Mouse (Mus musculus) limb, embryonic 11.5 days (tissue): ENCODE measurements around the gene Kcnc3. TPM values are rescaled to one million over a fixed set of nuclear protein-coding genes. Genes with fewer than 3 reads are reported as not detected.

Experiments used
- ATAC-seq: fragments of 200-750 bp; cut with Nextera tagmentation; 2 replicates; pipeline ENCODE4 v1.8.0; 2017; ENCODE audit warnings: low read depth; ENCODE audit not compliant: insufficient number of reproducible peaks, low FRiP score, low TSS enrichment
- DNase-seq: peaks from one replicate; pipeline ENCODE4 v3.0.0-alpha.2; 2015; ENCODE audit warnings: low spot score
- H3K27ac ChIP-seq: fragments of 300-500 bp; sonication (generic); replicated peaks from 2 replicates; pipeline ENCODE4 v1.5.1; 2014; ENCODE audit warnings: low read depth, mild to moderate bottlenecking, low read length
- H3K27me3 ChIP-seq: fragments of 300-500 bp; sonication (generic); 2 replicates; pipeline ENCODE4 v1.6.1; 2014; ENCODE audit warnings: mild to moderate bottlenecking, low read length, mixed read lengths; ENCODE audit not compliant: control insufficient read depth, insufficient read depth
- H3K36me3 ChIP-seq: fragments of 300-500 bp; sonication (generic); 2 replicates; pipeline ENCODE4 v1.6.1; 2014; ENCODE audit warnings: mild to moderate bottlenecking, low read length, moderate library complexity, mixed read lengths; ENCODE audit not compliant: control insufficient read depth, insufficient read depth
- H3K4me1 ChIP-seq: fragments of 300-500 bp; sonication (generic); 2 replicates; pipeline ENCODE4 v1.6.1; 2014; ENCODE audit warnings: low read length, mixed read lengths; ENCODE audit not compliant: control insufficient read depth, insufficient read depth
- H3K4me2 ChIP-seq: fragments of 300-500 bp; sonication (generic); 2 replicates; pipeline ENCODE4 v1.6.1; 2014; ENCODE audit warnings: low read depth, mild to moderate bottlenecking, moderate library complexity; ENCODE audit not compliant: severe bottlenecking
- H3K4me3 ChIP-seq: fragments of 300-500 bp; sonication (generic); 2 replicates; pipeline ENCODE4 v1.5.1; 2014; ENCODE audit warnings: low read depth, low read length
- H3K9ac ChIP-seq: fragments of 300-500 bp; sonication (generic); 2 replicates; pipeline ENCODE4 v1.6.1; 2014; ENCODE audit warnings: mild to moderate bottlenecking, low read length
- H3K9me3 ChIP-seq: fragments of 300-500 bp; sonication (generic); 2 replicates; pipeline ENCODE4 v1.6.1; 2016; ENCODE audit warnings: low read length; ENCODE audit not compliant: control insufficient read depth
- WGBS: fragments of 180-500 bp; shearing (Covaris S2); extraction: QIAGEN DNeasy Blood & Tissue Kit; methylation state at CpG from one replicate; pipeline ENCODE4 v1.1.7; 2014; 5-methylcytosine and 5-hydroxymethylcytosine counted together
- polyA plus RNA-seq: library from polyadenylated mRNA; unstranded; fragments of >200 nt; fragmentation: Nextera tagmentation; extraction: Ambion mirVana; gene quantifications from 2 replicates; pipeline ENCODE4 v1.2.1, GENCODE M21; 2014

Gene Kcnc3
- polyA plus RNA-seq, 1 experiment from 2014 or later = 0.36 TPM

- DNase-seq = peak; percentile 78
- no peaks in the 10 kb centered on the region for H3K4me1 ChIP-seq
- no peak overlapping the region for H3K27ac ChIP-seq
- no peaks in the 10 kb centered on the region for H3K9me3 ChIP-seq
- H3K27me3 ChIP-seq = peaks cover 9% of the 10 kb centered on the region; the same call in 1 of the 2 replicates
- ATAC-seq = no peak
- H3K4me2 ChIP-seq = no peak overlapping the region
- H3K4me3 ChIP-seq = no peak overlapping the region
- 50% methylated on average over 7 of the region's 7 CpGs for WGBS
- no peaks in the 10 kb centered on the region for H3K36me3 ChIP-seq
- H3K9ac ChIP-seq = no peak overlapping the region
These were observed 56.7 kb downstream of the Kcnc3 start for GRCm38 (mm10) chr7:44647042-44647724.

GRCm38 (mm10) chr7:44647729-44648128, 57.3 kb downstream of the Kcnc3 start:
- whole genome bisulfite sequencing = 78% methylated on average over 10 of the region's 10 CpGs
- Histone ChIP-seq H3K4me1 (no peaks in the 10 kb centered on the region), H3K36me3 (no peaks in the 10 kb centered on the region), H3K27ac (no peak overlapping the region), H3K9ac (no peak overlapping the region), H3K27me3 (peaks cover 9% of the 10 kb centered on the region; the same call in 1 of the 2 replicates), H3K9me3 (no peaks in the 10 kb centered on the region), H3K4me2 (no peak overlapping the region), H3K4me3 (no peak overlapping the region)
- DNase-seq (no peak), ATAC-seq (no peak)

- Histone ChIP-seq H3K4me2 (no peak overlapping the region), H3K27ac (no peak overlapping the region), H3K4me1 (no peaks in the 10 kb centered on the region), H3K9ac (no peak overlapping the region), H3K4me3 (no peak overlapping the region), H3K27me3 (peaks cover 7% of the 10 kb centered on the region; the same call in 1 of the 2 replicates), H3K36me3 (no peaks in the 10 kb centered on the region), H3K9me3 (no peaks in the 10 kb centered on the region)
- no peak for DNase-seq
- no peak for ATAC-seq
- WGBS = 66% methylated on average over 8 of the region's 8 CpGs
These were observed 58.7 kb downstream of the Kcnc3 start for GRCm38 (mm10) chr7:44649094-44649610.

- no peak overlapping the region for H3K4me3 ChIP-seq
- DNase-seq (peak; percentile 74), ATAC-seq (no peak)
- 11% methylated on average over 4 of the region's 4 CpGs for WGBS
- H3K27ac ChIP-seq = no peak overlapping the region
- H3K36me3 ChIP-seq = no peaks in the 10 kb centered on the region
- H3K27me3 ChIP-seq = peaks cover 6% of the 10 kb centered on the region; the same call in 1 of the 2 replicates
- no peak overlapping the region for H3K9ac ChIP-seq
- H3K4me1 ChIP-seq = no peaks in the 10 kb centered on the region
- no peaks in the 10 kb centered on the region for H3K9me3 ChIP-seq
- no peak overlapping the region for H3K4me2 ChIP-seq
These were observed 59.5 kb downstream of the Kcnc3 start for GRCm38 (mm10) chr7:44649990-44650389.

- WGBS = 76% methylated on average over 7 of the region's 7 CpGs
- Histone ChIP-seq H3K36me3 (no peaks in the 10 kb centered on the region), H3K27ac (no peak overlapping the region), H3K9ac (no peak overlapping the region), H3K27me3 (no peaks in the 10 kb centered on the region), H3K4me1 (no peaks in the 10 kb centered on the region), H3K4me2 (no peak overlapping the region), H3K9me3 (no peaks in the 10 kb centered on the region), H3K4me3 (no peak overlapping the region)
- ATAC-seq (no peak), DNase-seq (no peak)
These were observed 61.0 kb downstream of the Kcnc3 start for GRCm38 (mm10) chr7:44651416-44651815.

- no peak overlapping the region for H3K9ac ChIP-seq
- 53% methylated on average over 8 of the region's 8 CpGs for WGBS
- no peak overlapping the region for H3K4me3 ChIP-seq
- no peaks in the 10 kb centered on the region for H3K27me3 ChIP-seq
- no peaks in the 10 kb centered on the region for H3K4me1 ChIP-seq
- H3K9me3 ChIP-seq = no peaks in the 10 kb centered on the region
- H3K4me2 ChIP-seq = no peak overlapping the region
- ATAC-seq (no peak), DNase-seq (no peak)
- H3K27ac ChIP-seq = no peak overlapping the region
- no peaks in the 10 kb centered on the region for H3K36me3 ChIP-seq
These were observed 63.3 kb downstream of the Kcnc3 start for GRCm38 (mm10) chr7:44653773-44654172.

Other genes starting within 250 kb of the Kcnc3 start
- 2.1 TPM in 2 replicates for gene Syt3, start 206.6 kb upstream of the Kcnc3 start, polyA plus RNA-seq
- 0.37 and 0.53 TPM in 2 replicates for gene 1700008O03Rik, start 204.8 kb upstream of the Kcnc3 start, polyA plus RNA-seq
- gene Lrrc4b, start 161.6 kb upstream of the Kcnc3 start, polyA plus RNA-seq = 0.51 and 0.60 TPM in 2 replicates
- 0.60 TPM in 1 of 2 replicates, not detected in the other for gene Aspdh, start 125.3 kb upstream of the Kcnc3 start, polyA plus RNA-seq
- gene Josd2, start 122.7 kb upstream of the Kcnc3 start, polyA plus RNA-seq = 64.4 and 65.4 TPM in 2 replicates
- 83.0 and 85.8 TPM in 2 replicates for gene Emc10, start 94.1 kb upstream of the Kcnc3 start, polyA plus RNA-seq
- 13.2 and 15.0 TPM in 2 replicates for gene Fam71e1, start 94.1 kb upstream of the Kcnc3 start, polyA plus RNA-seq
- gene Mybpc2, start 66.0 kb upstream of the Kcnc3 start, polyA plus RNA-seq = 0.09 and 0.20 TPM in 2 replicates
- 0.07 and 0.11 TPM in 2 replicates for gene Spib, start 58.6 kb upstream of the Kcnc3 start, polyA plus RNA-seq
- 82.5 and 84.3 TPM in 2 replicates for gene Pold1, start 41.8 kb upstream of the Kcnc3 start, polyA plus RNA-seq
- gene Nr1h2, start 36.7 kb upstream of the Kcnc3 start, polyA plus RNA-seq = 70.2 and 72.1 TPM in 2 replicates
- 0.44 and 0.61 TPM in 2 replicates for gene Napsa, start 18.3 kb upstream of the Kcnc3 start, polyA plus RNA-seq
- gene Myh14, start 80.2 kb downstream of the Kcnc3 start, polyA plus RNA-seq = 1.9 and 2.1 TPM in 2 replicates
- gene Izumo2, start 118.1 kb downstream of the Kcnc3 start, polyA plus RNA-seq = not detected in 2 replicates
- gene Vrk3, start 157.7 kb downstream of the Kcnc3 start, polyA plus RNA-seq = 36.8 and 38.2 TPM in 2 replicates
- gene Zfp473, start 160.4 kb downstream of the Kcnc3 start, polyA plus RNA-seq = 3.2 and 3.8 TPM in 2 replicates
- 81.7 and 82.6 TPM in 2 replicates for gene Nup62, start 225.4 kb downstream of the Kcnc3 start, polyA plus RNA-seq
- gene Il4i1, start 225.7 kb downstream of the Kcnc3 start, polyA plus RNA-seq = 1.1 TPM in 2 replicates
- gene Atf5, start 226.0 kb downstream of the Kcnc3 start, polyA plus RNA-seq = 2.1 and 2.3 TPM in 2 replicates